Mouse (Mus musculus) spleen, adult 2 months (tissue): ENCODE results near the gene Lhx2. TPM values are rescaled to one million over a fixed set of nuclear protein-coding genes. Genes with fewer than 3 reads are reported as not detected.
A peak's percentile ranks its signal among the peaks of the same experiment; 100 is the strongest.

Experiments
- DNase-seq, 2 experiments: peaks; one replicate each; pipeline versions ENCODE4 v3.0.0 to v3.0.0-alpha.2; 2012 to 2021; ENCODE audit warnings: low spot score in 2 of 2, low read depth in 1 of 2
- H3K27ac ChIP-seq: fragments of 200-500 bp; 2 replicates; pipeline ENCODE4 v1.5.1; 2012; ENCODE audit warnings: low read length, inconsistent platforms; ENCODE audit not compliant: insufficient read depth
- H3K27me3 ChIP-seq: fragments of 200-500 bp; 2 replicates; pipeline ENCODE4 v1.6.1; 2012; ENCODE audit warnings: mild to moderate bottlenecking, moderate library complexity, low read length, inconsistent platforms; ENCODE audit not compliant: control insufficient read depth, insufficient read depth
- H3K36me3 ChIP-seq: fragments of 200-500 bp; 2 replicates; pipeline ENCODE4 v1.6.1; 2012; ENCODE audit warnings: mild to moderate bottlenecking, low read length, inconsistent platforms; ENCODE audit not compliant: control insufficient read depth, insufficient read depth
- H3K4me1 ChIP-seq: fragments of 200-500 bp; 2 replicates; pipeline ENCODE4 v1.6.1; 2011; ENCODE audit warnings: inconsistent platforms; ENCODE audit not compliant: control insufficient read depth, insufficient read depth, insufficient read length
- H3K4me3 ChIP-seq: fragments of 200-500 bp; 2 replicates; pipeline ENCODE4 v1.5.1; 2011; ENCODE audit warnings: mild to moderate bottlenecking, inconsistent platforms; ENCODE audit not compliant: insufficient read depth, insufficient read length; ENCODE audit errors: extremely low read depth
- CTCF ChIP-seq: fragments of 200-500 bp; IDR thresholded peaks from 2 replicates; pipeline ENCODE4 v1.5.1; 2011; ENCODE audit warnings: mild to moderate bottlenecking, inconsistent platforms; ENCODE audit not compliant: insufficient read depth, insufficient read length, insufficient replicate concordance; ENCODE audit errors: extremely low read depth
- POLR2A ChIP-seq: fragments of 200-500 bp; IDR thresholded peaks from 2 replicates; pipeline ENCODE4 v1.6.1; 2011; ENCODE audit warnings: low read depth, low read length, inconsistent platforms
- WGBS: fragments of 180-500 bp; shearing (Covaris S2); methylation state at CpG from one replicate; pipeline ENCODE4 v1.1.7; 2018; 5-methylcytosine and 5-hydroxymethylcytosine counted together
- polyA plus RNA-seq: library from polyadenylated mRNA; depleted of rRNA; stranded (reverse); fragments of >200 nt; gene quantifications from 2 replicates; pipeline ENCODE4 v1.2.3, GENCODE M21; 2012

Lhx2 gene
- polyA plus RNA-seq, 1 experiment = 0.30 TPM

GRCm38 (mm10) chr2:38319086-38319485 is 20.0 kb upstream of the Lhx2 start:
- no peaks in the 10 kb centered on the region for H3K36me3 ChIP-seq
- no peaks in the 10 kb centered on the region for H3K27me3 ChIP-seq
- peak; percentile 7 to 17 for DNase-seq
- WGBS = 8% methylated on average over 11 of the region's 11 CpGs
- 0 out of 2 replicates have a peak, but pooled peaks cover 2% of the 10 kb centered on the region for H3K4me1 ChIP-seq
- TF ChIP-seq CTCF = no peak
- no peak overlapping the region for H3K27ac ChIP-seq
- H3K4me3 ChIP-seq = no peak overlapping the region

GRCm38 (mm10) chr2:38320911-38321310 is 18.2 kb upstream of the Lhx2 start:
- DNase-seq = no peak
- TF ChIP-seq POLR2A = no peak
- TF ChIP-seq CTCF = no peak
- 0 out of 2 replicates have a peak, but pooled peaks cover 2% of the 10 kb centered on the region for H3K4me1 ChIP-seq
- H3K36me3 ChIP-seq = no peaks in the 10 kb centered on the region
- 48% methylated on average over 4 of the region's 4 CpGs for WGBS
- H3K27ac ChIP-seq = no peak overlapping the region
- H3K27me3 ChIP-seq = no peaks in the 10 kb centered on the region
- no peak overlapping the region for H3K4me3 ChIP-seq

- no peak for DNase-seq
- no peak for TF ChIP-seq CTCF
- TF ChIP-seq POLR2A = no peak
- 69% methylated on average over 8 of the region's 8 CpGs for WGBS
- Histone ChIP-seq H3K27me3 (no peaks in the 10 kb centered on the region), H3K4me3 (no peak overlapping the region), H3K27ac (no peak overlapping the region), H3K4me1 (0 out of 2 replicates have a peak, but pooled peaks cover 2% of the 10 kb centered on the region), H3K36me3 (no peaks in the 10 kb centered on the region)
These were observed 15.7 kb upstream of the Lhx2 start for GRCm38 (mm10) chr2:38323380-38323779.

- TF ChIP-seq POLR2A (no peak), CTCF (no peak)
- WGBS = 85% methylated on average over 1 of the region's 1 CpGs
- H3K27me3 ChIP-seq = no peaks in the 10 kb centered on the region
- H3K4me1 ChIP-seq = no peaks in the 10 kb centered on the region
- H3K4me3 ChIP-seq = no peak overlapping the region
- no peaks in the 10 kb centered on the region for H3K36me3 ChIP-seq
- H3K27ac ChIP-seq = no peak overlapping the region
- DNase-seq = no peak
These were observed 12.4 kb upstream of the Lhx2 start for GRCm38 (mm10) chr2:38326671-38327070.

GRCm38 (mm10) chr2:38333586-38334119 is 5.4 kb upstream of the Lhx2 start:
- 60% methylated on average over 7 of the region's 7 CpGs for WGBS
- TF ChIP-seq POLR2A (no peak), CTCF (no peak)
- DNase-seq = no peak
- Histone ChIP-seq H3K27ac (no peak overlapping the region), H3K4me3 (no peak overlapping the region), H3K27me3 (peaks cover 14% of the 10 kb centered on the region), H3K4me1 (no peaks in the 10 kb centered on the region; the same call in none of the 2 replicates), H3K36me3 (no peaks in the 10 kb centered on the region)

GRCm38 (mm10) chr2:38336606-38337005 is 2.5 kb upstream of the Lhx2 start:
- TF ChIP-seq POLR2A = no peak
- no peak for TF ChIP-seq CTCF
- WGBS = 4% methylated on average over 17 of the region's 17 CpGs
- Histone ChIP-seq H3K4me1 (peaks cover 7% of the 10 kb centered on the region), H3K27ac (no peak overlapping the region), H3K36me3 (no peaks in the 10 kb centered on the region), H3K4me3 (no peak overlapping the region), H3K27me3 (peaks cover 34% of the 10 kb centered on the region)
- DNase-seq = no peak

GRCm38 (mm10) chr2:38337091-38337640 is 1.9 kb upstream of the Lhx2 start:
- WGBS = 9% methylated on average over 6 of the region's 6 CpGs
- DNase-seq = no peak
- H3K27me3 ChIP-seq = peaks cover 34% of the 10 kb centered on the region
- no peaks in the 10 kb centered on the region for H3K36me3 ChIP-seq
- H3K27ac ChIP-seq = no peak overlapping the region
- H3K4me1 ChIP-seq = peaks cover 7% of the 10 kb centered on the region
- no peak for TF ChIP-seq POLR2A
- no peak for TF ChIP-seq CTCF
- no peak overlapping the region for H3K4me3 ChIP-seq
